Mouse (Mus musculus) left cerebral cortex, adult 9 months (tissue): ENCODE measurements around the gene Zfp275.
A peak's percentile ranks its signal among the peaks of the same experiment; 100 is the strongest.
"Not testable (repeated sequence)": the region's sequence is repeated elsewhere in the genome, so short reads cannot be mapped to it uniquely, and the experiment has no call there.

ENCODE experiments used
- DNase-seq, 2 experiments: peaks; one replicate each; pipeline ENCODE4 v3.0.0; 2022; ENCODE audit warnings: low spot score in 2 of 2

The Zfp275 gene

GRCm38 (mm10) chrX:73342483-73342895 lies at the start of gene Zfp275:
Gene Zfp275 (plus strand): TSS chrX:73342621.
- DNase-seq, result peak in 1 of 2 experiments; percentile 62

DNA sequence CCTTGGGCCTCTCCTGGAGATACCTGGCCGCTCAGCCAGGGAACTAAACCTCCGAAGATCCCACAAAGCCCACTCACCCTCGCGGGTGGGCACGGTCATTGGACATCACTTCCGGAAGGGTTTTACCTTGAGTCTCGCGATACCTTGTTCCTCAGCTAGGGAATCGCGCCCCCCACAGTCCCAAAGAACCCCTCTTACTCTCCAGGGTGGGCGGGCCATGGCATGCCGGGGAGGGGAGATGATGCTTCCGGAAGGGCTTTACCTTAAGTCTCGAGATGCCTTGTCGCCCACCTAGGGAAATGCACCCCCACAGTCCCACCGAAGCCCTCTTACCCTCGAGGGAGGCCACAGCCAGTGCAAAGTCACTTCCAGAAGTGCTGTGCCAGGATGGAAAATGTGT lies 49.5 kb upstream of the Zfp275 start, which contains the start of the genes Xlr5a and Xlr5c:
TSS of gene Xlr5a (minus strand) at position 101 of the 400 bp plus-strand sequence.
TSS of gene Xlr5c (minus strand) at position 101 of the 400 bp plus-strand sequence.
- not testable (repeated sequence) for DNase-seq

GRCm38 (mm10) chrX:73295745-73296144 lies 46.7 kb upstream of the Zfp275 start:
- DNase-seq, result not testable (repeated sequence)

- peak in 1 of 2 experiments; percentile 41 for DNase-seq
Observed at GRCm38 (mm10) chrX:73312522-73312921, 29.9 kb upstream of the Zfp275 start.

GRCm38 (mm10) chrX:73321029-73321428 lies 21.4 kb upstream of the Zfp275 start:
- DNase-seq, result no peak

GRCm38 (mm10) chrX:73327215-73327614 lies 15.2 kb upstream of the Zfp275 start:
- no peak for DNase-seq

DNA sequence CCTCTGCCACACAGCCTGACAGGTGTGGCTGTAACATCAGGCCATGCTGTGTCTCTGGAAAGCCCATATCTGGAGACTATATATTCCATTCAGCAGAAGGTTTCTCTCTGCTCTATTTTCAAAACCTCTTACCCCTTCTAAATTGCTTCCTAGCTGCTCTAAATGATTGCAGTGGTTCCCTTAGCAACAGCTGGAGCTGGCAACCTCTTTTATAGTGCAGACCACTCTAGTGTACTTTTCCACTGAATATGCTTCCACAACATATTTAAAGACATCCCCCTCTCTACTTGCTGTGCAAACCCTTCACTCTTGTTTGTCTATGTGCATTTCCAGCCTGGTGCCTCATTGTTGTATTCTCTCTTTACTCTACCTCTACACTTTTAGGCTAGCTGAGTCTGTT lies 8.9 kb upstream of the Zfp275 start:
- DNase-seq, result no peak

DNA sequence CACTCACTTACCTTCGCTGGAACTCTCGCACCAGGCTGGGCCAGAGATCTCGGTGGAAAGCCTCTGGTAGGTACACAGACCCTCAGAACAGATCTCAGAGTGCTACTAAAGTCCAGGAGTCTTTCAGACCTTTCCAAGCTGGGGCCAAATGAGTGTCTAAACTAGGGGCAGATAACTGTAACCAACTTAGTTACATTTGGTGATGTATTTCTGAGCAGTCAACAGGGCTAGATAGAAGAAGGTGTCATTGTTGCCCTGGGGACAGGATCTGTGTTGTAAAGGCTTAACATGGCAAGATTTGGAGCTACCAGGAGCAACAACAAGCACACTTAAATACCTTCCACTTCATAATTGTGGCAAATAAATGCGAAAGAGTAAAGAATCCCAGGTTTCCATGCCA lies 5.7 kb upstream of the Zfp275 start, which contains the start of gene Gm45015:
TSS of gene Gm45015 (minus strand) at position 101 of the 400 bp plus-strand sequence.
- DNase-seq, result no peak

DNA sequence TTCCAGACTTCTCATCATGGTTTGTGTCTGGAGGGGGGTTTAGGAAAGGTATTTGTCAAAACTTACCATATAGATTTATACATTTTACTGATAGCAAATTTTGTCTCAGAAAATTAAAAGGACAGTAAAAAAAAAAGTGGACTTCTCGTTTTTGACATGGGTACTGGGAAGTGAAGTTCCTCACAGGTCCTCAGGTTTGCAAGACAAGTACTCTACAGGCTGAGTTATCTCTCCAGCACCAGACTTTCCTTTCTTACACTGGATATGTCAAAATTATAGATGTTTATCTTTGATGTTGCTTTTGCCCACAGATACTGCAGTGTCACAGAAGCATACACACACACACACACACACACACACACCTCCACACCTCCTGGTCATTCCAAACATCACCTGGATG lies 948 bp upstream of the Zfp275 start:
- no peak for DNase-seq

DNA sequence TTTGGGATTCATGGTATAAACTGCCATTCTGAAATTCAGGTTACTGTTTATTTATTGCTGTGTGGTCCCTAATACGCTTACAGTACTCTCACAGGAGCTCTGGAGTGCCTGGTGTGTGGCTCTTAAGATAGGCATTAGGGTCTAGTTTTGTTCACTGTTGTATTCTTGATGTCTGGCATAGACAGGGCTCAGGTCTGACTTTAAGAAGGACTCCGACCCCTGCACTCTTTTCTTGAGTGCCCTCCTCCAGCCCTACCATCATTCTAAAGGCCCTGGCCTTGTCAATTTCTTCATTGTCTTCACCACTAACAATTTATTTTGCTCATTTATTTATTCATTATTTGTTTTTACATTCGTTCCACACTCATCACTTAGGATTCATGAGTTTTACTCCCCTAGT lies 353 bp upstream of the Zfp275 start:
- no peak for DNase-seq

- DNase-seq, result no peak
Observed at GRCm38 (mm10) chrX:73342941-73343735, 717 bp downstream of the Zfp275 start.

- no peak for DNase-seq
Observed at GRCm38 (mm10) chrX:73343802-73344201, 1.4 kb downstream of the Zfp275 start.

DNA sequence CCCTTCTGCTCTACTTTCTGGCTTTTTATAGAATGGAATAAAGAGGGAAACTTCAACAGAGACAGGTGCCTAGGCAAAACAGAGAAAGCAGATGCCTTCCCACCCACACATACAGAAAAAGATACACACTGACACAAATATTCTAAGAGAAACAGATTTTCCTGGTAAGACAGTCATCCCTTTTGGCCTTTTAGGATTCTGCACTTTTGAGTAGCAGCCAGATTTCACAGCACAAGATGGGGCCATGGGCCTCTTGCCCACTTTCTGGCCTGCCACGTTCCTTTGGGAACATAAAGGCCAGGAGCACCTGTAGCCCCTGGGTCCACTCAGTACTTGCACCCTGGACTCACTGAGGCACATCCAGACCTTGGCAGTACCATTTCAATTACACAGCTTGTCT lies 1.9 kb downstream of the Zfp275 start:
- peak in 1 of 2 experiments; percentile 10 for DNase-seq

- no peak for DNase-seq
Observed at GRCm38 (mm10) chrX:73356163-73356562, 13.7 kb downstream of the Zfp275 start.

DNA sequence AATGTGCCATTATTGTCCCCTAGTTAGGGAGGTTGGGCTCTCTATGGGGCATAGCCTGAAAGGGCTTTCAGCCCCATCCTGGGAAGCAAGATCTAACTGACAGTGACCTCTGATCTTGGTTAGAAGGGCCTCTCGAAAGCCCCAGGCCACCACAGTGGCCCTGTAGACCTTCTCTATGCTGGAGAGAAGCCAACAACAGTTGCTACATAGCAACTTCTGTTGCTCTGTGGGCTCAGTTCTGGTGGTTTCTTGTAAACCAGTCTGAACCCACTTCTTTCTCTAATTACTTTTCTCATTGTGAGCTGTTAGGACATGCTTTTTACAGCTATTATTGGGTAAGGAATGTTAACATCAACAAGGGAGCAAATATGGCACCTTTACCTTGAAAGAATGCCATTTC lies 14.3 kb downstream of the Zfp275 start:
- DNase-seq, result no peak

DNA sequence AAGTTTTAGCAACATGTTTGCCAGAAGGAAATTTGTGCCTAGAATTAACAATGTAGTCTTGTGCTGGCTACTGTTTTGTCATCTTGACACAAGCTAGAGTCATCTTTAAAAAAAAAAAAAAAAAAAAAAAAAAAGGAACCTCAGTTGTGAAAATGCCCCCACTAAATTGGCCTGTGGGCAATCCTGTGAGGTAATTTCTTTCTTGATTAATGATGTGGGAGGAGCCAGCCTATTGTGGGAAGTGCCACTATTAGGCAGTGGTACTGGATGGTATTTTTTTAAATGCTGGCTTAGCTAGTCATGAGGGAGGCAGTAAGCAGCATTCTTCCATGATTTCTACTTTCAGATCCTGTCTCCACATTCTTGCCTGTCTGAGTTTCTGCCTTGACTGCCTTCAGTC lies 20.9 kb downstream of the Zfp275 start:
- no peak for DNase-seq

DNA sequence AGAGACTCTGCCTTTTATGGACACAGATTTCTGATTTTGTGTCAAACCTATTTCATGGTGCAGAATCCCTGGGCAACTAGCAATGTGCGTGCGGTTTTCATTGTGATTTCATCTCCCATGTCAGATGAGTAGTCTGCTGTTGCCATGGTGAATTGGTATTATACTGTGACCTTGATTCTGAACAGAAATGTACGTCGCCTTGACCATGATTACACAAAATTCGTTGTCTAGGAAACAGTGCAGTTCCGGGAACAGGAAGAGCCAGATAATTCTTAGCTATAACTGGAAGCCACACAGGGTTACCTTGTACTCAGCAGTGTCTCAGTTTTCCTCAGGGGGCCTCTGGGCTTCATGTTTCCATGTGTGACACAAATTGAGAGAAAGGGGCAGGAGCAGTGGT lies 42.0 kb downstream of the Zfp275 start:
- DNase-seq, result peak in 1 of 2 experiments; percentile 5

DNA sequence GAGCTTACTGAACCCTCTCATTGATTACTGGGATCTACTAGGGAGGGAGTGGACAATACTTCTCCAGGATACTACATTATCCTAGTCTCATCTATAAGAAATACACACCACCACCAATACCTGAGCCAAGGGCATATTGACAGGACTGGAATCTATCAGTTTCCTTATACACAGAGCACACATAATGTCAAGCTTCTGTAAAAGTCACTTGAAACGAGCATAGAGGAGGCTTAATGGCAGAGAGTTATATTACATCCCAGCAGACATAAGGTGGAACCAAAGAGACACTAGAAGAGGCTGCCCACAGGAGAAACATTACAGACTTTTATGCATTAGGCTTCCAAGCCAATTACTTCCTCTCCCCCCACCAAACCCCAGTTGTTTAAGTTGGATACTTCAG lies 42.5 kb downstream of the Zfp275 start:
- no peak for DNase-seq

GRCm38 (mm10) chrX:73391481-73391880 lies 49.1 kb downstream of the Zfp275 start:
- no peak for DNase-seq

- no peak for DNase-seq
Observed at GRCm38 (mm10) chrX:73396446-73396845, 54.0 kb downstream of the Zfp275 start.

DNA sequence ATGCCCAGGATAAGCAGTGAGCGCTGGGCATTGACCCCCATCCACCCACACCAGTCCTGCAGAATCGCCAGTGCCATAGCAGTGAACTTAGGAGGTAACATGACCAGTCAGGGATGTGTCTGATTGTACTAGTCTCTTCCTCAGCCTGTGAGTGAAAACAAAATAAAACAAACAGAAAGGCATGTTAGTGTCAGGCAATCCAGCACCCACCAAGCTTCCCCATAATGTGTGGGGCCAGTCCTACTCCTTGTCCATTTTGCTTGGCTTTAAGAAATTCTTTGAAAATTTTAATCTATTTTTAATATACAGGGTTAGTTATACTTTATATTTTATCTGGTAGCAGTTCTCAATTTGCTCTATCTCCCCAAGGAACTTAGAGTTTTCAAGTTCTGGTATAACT lies 56.2 kb downstream of the Zfp275 start, which contains the start of gene Gm18336:
TSS of gene Gm18336 (minus strand) at position 101 of the 400 bp plus-strand sequence.
- not testable (repeated sequence) for DNase-seq

DNA sequence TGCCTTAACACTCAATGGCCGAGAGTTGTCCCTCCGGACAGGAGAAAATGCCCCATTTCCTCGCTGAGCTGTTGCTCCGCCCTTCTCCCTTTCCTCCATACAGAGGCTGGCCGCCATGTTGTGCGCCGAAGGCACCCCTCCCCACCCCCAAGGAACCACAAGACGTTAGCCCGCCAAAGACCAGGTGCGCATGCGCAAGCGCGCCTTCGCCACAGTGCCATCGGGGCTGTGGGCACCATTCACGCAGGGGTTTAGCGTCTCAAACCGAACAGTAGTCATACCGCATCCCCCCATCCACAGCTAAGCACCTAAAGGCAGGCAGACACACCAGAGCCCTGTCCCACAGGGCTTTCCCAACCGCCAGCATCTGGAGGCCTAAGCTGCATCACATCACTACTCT lies 58.5 kb downstream of the Zfp275 start:
- no peak for DNase-seq

DNA sequence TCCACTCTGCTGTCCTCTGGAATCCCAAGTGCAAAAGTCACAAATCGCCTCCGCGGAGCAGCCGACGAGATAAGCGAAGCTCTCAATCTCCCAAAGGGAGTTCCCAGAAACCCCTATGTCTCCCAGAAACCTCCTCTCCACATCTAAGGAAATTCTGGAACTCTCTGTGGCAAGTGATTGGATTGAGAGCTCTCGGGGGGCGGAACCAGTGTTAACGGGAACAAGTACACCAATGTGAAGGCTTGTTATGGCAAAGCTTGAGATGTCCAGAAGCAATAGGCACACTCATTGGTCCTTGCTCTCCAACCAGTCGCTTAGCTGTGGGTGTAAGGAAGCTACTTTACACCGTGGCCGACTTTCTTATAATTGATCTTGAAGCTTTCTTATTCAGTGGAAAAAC lies 59.2 kb downstream of the Zfp275 start:
- DNase-seq, result no peak
